Mouse (Mus musculus) embryonic facial prominence, embryonic 14.5 days (tissue): ENCODE data around the gene Gpr85. TPM values are rescaled to one million over a fixed set of nuclear protein-coding genes. Genes with fewer than 3 reads are reported as not detected.

Experiments used
- polyA plus RNA-seq: library from polyadenylated mRNA; unstranded; fragments of >200 nt; fragmentation: Nextera tagmentation; extraction: Ambion mirVana; gene quantifications from 2 replicates; pipeline ENCODE4 v1.2.1, GENCODE M21; 2014

Gene Gpr85
- polyA plus RNA-seq, 1 experiment from 2014 or later, result 6.1 TPM

Other genes starting within 250 kb of the Gpr85 start
- gene Tmem168, start 231.8 kb downstream of the Gpr85 start, polyA plus RNA-seq, result 38.4 and 43.3 TPM in 2 replicates
- gene Bmt2, start 162.0 kb downstream of the Gpr85 start, polyA plus RNA-seq, result 15.2 and 17.1 TPM in 2 replicates
- gene 2610001J05Rik, start 31.6 kb upstream of the Gpr85 start, polyA plus RNA-seq, result 82.5 and 87.2 TPM in 2 replicates